Mouse (Mus musculus): ENCODE measurements at regions not wholly inside any gene's neighbourhood (a gene's known extent, or its start where the extent isn't known, plus 50 kb on each side); places are given as distances from the start of the nearest gene placed in this dataset.

DNA sequence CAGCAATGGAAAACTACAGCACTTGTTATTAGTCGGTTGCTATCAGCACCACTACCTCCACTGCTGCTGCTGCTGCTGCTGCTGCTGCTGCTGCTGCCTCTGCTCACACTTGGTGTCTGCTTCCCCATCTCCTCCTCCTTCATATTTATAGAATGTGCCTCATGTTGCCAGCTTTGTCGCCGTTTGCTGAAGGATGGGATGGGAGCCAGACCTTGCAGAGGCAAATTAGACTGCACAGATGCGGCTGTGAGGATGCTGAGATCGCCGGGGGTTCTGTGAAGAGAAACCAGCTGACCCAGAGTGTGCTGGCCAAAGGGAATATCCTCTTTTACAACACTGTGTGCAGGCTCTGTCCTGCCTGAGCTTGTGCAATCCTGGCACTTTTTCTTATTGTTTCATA is 316.0 kb upstream of the Runx1 start:
- H3K27ac ChIP-seq (ENCODE audit: insufficient read depth, low read depth, low read length): no peak overlapping the region
- no peak overlapping the region for H3K4me3 ChIP-seq (ENCODE audit: insufficient read depth, low read depth, low read length)
- no peaks in the 10 kb centered on the region for H3K36me3 ChIP-seq (ENCODE audit: control insufficient read depth, insufficient read depth, low read length)
- 79% methylated on average over 6 of the region's 6 CpGs for WGBS
- H3K4me1 ChIP-seq (ENCODE audit: control insufficient read depth, insufficient read depth, low read length): no peaks in the 10 kb centered on the region
- no peak for TF ChIP-seq POLR2A (IDR thresholded peaks at IDR 0.05; ENCODE audit: low read depth, low read length)
- TF ChIP-seq CTCF (conservative IDR thresholded peaks at IDR 0.05; ENCODE audit: insufficient read depth, insufficient read length, low read depth, low read length): no peak
- no peaks in the 10 kb centered on the region for H3K27me3 ChIP-seq (replicated peaks; ENCODE audit: control insufficient read depth, insufficient read depth, low read length)
- DNase-seq: no peak

DNA sequence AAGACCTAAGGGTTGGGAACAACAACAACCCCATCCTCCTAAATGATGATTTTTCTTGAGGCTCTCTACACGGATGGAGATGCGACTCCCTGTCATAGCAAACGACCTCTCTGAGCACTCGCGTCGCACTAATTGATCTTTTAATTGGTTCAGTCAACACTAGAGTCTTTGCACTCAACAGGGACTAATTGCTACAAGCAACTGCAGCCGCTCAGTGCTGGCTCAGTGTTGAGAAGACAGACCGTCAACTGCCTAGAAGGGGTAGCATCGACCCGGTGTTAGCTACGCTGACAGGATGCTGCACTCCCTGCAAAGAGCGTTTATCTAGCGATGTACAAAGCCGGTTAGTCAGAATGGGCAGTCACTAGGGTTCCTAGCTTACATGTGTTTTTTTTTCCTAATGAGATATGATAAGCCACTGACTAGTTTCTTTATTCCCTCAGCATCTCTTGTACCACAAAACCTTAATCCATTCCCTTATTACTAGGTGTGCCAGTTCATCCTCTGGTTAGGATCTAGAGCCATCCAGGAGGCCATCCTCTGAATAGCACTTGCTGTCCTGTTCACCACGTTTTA is 314.7 kb upstream of the Runx1 start:
- Histone ChIP-seq H3K27me3 (replicated peaks; ENCODE audit: control insufficient read depth, insufficient read depth, low read length) (no peaks in the 10 kb centered on the region), H3K27ac (ENCODE audit: insufficient read depth, low read depth, low read length) (no peak overlapping the region), H3K4me3 (ENCODE audit: insufficient read depth, low read depth, low read length) (no peak overlapping the region), H3K4me1 (ENCODE audit: control insufficient read depth, insufficient read depth, low read length) (no peaks in the 10 kb centered on the region), H3K36me3 (ENCODE audit: control insufficient read depth, insufficient read depth, low read length) (no peaks in the 10 kb centered on the region)
- DNase-seq: no peak
- 66% methylated on average over 15 of the region's 15 CpGs for WGBS
- TF ChIP-seq CTCF (conservative IDR thresholded peaks at IDR 0.05; ENCODE audit: insufficient read depth, insufficient read length, low read depth, low read length) (no peak), POLR2A (IDR thresholded peaks at IDR 0.05; ENCODE audit: low read depth, low read length) (no peak)

DNA sequence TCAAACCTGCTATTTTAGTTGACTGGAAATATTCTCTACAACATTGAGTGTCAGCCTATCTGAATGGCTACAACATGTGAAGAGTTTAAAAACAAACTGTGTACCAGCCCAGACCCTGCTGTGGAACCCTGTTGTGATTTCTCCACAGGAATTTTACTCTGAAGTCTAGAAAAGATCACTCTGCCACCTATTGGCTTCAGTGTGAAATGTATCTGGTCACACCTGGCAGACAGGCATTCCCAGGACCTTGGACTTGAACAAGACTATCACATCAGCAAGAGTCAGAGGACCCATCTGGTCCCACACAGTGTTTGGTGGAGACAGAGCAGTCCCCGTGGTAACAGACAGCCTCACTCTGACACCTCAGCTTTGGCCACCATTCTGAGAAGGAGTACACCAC is 311.3 kb upstream of the Runx1 start:
- H3K4me3 ChIP-seq (ENCODE audit: insufficient read depth, low read depth, low read length): no peak overlapping the region
- H3K4me1 ChIP-seq (ENCODE audit: control insufficient read depth, insufficient read depth, low read length): no peaks in the 10 kb centered on the region
- DNase-seq: peak; percentile 39
- 37% methylated on average over 1 of the region's 1 CpGs for WGBS
- H3K36me3 ChIP-seq (ENCODE audit: control insufficient read depth, insufficient read depth, low read length): no peaks in the 10 kb centered on the region
- no peak overlapping the region for H3K27ac ChIP-seq (ENCODE audit: insufficient read depth, low read depth, low read length)
- H3K27me3 ChIP-seq (replicated peaks; ENCODE audit: control insufficient read depth, insufficient read depth, low read length): no peaks in the 10 kb centered on the region
- no peak for TF ChIP-seq POLR2A (IDR thresholded peaks at IDR 0.05; ENCODE audit: low read depth, low read length)
- peak; percentile 44 for TF ChIP-seq CTCF (conservative IDR thresholded peaks at IDR 0.05; ENCODE audit: insufficient read depth, insufficient read length, low read depth, low read length)

DNA sequence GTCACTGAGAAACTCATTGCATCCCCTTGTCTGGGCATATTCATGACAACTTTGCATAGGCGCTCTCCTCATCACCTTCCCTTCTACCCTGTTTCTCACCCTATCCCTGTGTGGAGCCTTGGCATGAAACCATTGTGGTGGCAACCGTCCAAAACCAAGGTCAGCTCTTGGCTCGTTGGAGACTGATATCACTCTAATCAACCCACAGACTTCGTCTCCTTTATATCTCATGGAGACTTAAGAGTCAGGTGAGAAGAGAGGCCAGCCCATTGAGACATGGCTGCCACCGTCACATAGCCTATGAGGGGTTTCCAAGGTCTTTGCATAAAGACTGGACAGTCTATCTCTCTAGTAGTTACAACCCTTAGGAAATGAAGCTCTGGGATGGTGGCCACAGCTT is 305.5 kb upstream of the Runx1 start:
- DNase-seq: no peak
- TF ChIP-seq CTCF (conservative IDR thresholded peaks at IDR 0.05; ENCODE audit: insufficient read depth, insufficient read length, low read depth, low read length) (no peak), POLR2A (IDR thresholded peaks at IDR 0.05; ENCODE audit: low read depth, low read length) (no peak)
- Histone ChIP-seq H3K27ac (ENCODE audit: insufficient read depth, low read depth, low read length) (no peak overlapping the region), H3K36me3 (ENCODE audit: control insufficient read depth, insufficient read depth, low read length) (no peaks in the 10 kb centered on the region), H3K4me1 (ENCODE audit: control insufficient read depth, insufficient read depth, low read length) (peaks cover 2% of the 10 kb centered on the region; the same call in 1 of the 2 replicates), H3K4me3 (ENCODE audit: insufficient read depth, low read depth, low read length) (no peak overlapping the region), H3K27me3 (replicated peaks; ENCODE audit: control insufficient read depth, insufficient read depth, low read length) (no peaks in the 10 kb centered on the region)
- 77% methylated on average over 5 of the region's 5 CpGs for WGBS

DNA sequence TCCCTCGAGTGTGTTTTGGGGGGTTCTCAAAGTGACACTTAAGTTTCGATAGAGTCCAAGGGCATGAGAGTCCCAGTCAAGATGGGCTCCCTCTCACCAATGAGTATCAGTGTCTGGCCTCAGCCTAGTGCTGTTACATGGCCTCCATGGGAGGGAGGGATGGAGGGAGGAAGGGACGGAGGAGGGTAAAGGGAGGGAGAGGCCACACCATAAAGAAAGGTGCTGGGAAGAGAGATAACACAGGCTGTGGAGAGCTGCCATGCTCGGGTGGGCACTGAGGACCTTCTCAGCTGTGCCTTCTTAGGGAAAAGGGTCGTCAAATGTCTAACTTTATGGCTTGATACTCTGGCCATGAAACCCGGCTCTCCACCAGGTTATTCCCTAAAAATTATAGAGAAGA is 304.7 kb upstream of the Runx1 start:
- DNase-seq: no peak
- Histone ChIP-seq H3K4me3 (ENCODE audit: insufficient read depth, low read depth, low read length) (no peak overlapping the region), H3K27me3 (replicated peaks; ENCODE audit: control insufficient read depth, insufficient read depth, low read length) (no peaks in the 10 kb centered on the region), H3K4me1 (ENCODE audit: control insufficient read depth, insufficient read depth, low read length) (peaks cover 2% of the 10 kb centered on the region; the same call in 1 of the 2 replicates), H3K27ac (ENCODE audit: insufficient read depth, low read depth, low read length) (no peak overlapping the region), H3K36me3 (ENCODE audit: control insufficient read depth, insufficient read depth, low read length) (no peaks in the 10 kb centered on the region)
- TF ChIP-seq CTCF (conservative IDR thresholded peaks at IDR 0.05; ENCODE audit: insufficient read depth, insufficient read length, low read depth, low read length) (no peak), POLR2A (IDR thresholded peaks at IDR 0.05; ENCODE audit: low read depth, low read length) (no peak)
- 86% methylated on average over 6 of the region's 6 CpGs for WGBS

DNA sequence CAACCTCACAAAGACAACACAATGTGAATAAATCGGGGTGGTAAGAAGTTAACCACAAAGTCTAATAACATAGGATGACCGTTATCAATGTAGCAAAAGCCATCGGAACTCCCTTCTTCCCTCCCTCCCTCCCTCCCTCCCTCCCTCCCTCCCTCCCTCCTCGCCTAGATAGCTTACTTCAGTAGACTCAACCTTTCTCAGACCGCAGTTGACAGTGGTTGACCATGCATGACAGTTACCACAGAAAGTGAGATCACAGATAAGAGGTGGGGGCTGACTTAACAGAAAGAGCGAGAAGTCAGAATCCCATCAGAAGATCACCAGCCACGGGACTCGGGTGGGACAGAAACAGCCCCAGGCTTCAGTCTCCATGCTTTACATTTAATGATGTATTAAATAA is 297.8 kb upstream of the Runx1 start:
- no peaks in the 10 kb centered on the region for H3K36me3 ChIP-seq (ENCODE audit: control insufficient read depth, insufficient read depth, low read length)
- DNase-seq: no peak
- H3K27ac ChIP-seq (ENCODE audit: insufficient read depth, low read depth, low read length): no peak overlapping the region
- H3K27me3 ChIP-seq (replicated peaks; ENCODE audit: control insufficient read depth, insufficient read depth, low read length): no peaks in the 10 kb centered on the region
- no peak overlapping the region for H3K4me3 ChIP-seq (ENCODE audit: insufficient read depth, low read depth, low read length)
- TF ChIP-seq POLR2A (IDR thresholded peaks at IDR 0.05; ENCODE audit: low read depth, low read length): no peak
- TF ChIP-seq CTCF (conservative IDR thresholded peaks at IDR 0.05; ENCODE audit: insufficient read depth, insufficient read length, low read depth, low read length): no peak
- 51% methylated on average over 8 of the region's 8 CpGs for WGBS
- no peaks in the 10 kb centered on the region; the same call in 1 of the 2 replicates for H3K4me1 ChIP-seq (ENCODE audit: control insufficient read depth, insufficient read depth, low read length)

DNA sequence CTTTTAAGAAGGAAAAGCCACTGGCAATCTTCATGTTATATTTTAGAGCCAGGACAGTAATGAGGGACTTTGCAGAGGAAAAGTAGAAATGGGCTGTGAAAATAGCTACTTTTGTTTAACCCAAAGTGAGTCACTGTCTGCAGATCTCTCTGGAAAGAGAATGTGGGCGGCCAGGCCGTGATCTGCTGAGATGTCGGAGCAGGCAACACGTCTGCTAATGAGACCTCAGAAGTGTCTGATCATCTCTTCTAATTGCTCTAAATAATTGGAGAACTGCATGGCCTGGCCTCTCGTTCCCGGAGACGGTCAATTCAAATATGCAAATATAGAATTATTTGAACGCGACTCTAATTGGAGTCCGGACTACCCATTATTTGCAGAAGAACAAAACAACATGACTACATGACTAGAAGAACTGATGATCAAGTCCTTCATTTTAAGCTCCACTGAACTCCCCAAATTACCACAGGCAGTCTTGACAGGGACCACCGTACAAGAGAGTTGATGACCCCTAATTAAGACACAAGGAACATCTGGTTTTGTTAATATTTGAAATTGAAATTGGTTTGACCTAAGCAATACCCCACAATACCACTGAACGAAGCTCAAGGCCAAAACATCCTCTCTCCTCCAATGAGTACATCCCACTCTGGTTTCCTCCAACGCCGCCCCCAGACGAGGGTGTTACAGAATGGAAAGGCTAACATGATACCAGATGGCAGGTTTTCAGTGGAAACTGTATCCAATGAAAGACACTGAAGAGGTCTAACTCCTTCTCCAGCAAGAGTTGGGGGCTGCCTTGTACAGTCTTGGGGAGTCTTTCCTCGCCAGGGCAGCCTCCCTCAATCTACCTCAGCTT is 290.4 kb upstream of the Runx1 start:
- no peak overlapping the region for H3K4me3 ChIP-seq (ENCODE audit: insufficient read depth, low read depth, low read length)
- TF ChIP-seq CTCF (conservative IDR thresholded peaks at IDR 0.05; ENCODE audit: insufficient read depth, insufficient read length, low read depth, low read length) (no peak), POLR2A (IDR thresholded peaks at IDR 0.05; ENCODE audit: low read depth, low read length) (no peak)
- H3K27me3 ChIP-seq (replicated peaks; ENCODE audit: control insufficient read depth, insufficient read depth, low read length): no peaks in the 10 kb centered on the region
- WGBS: 85% methylated on average over 16 of the region's 16 CpGs
- DNase-seq: no peak
- no peak overlapping the region for H3K27ac ChIP-seq (ENCODE audit: insufficient read depth, low read depth, low read length)
- no peaks in the 10 kb centered on the region for H3K36me3 ChIP-seq (ENCODE audit: control insufficient read depth, insufficient read depth, low read length)
- no peaks in the 10 kb centered on the region for H3K4me1 ChIP-seq (ENCODE audit: control insufficient read depth, insufficient read depth, low read length)

All from kidney, adult 2 months (tissue).